Mouse (Mus musculus): Measurements from ENCODE around the gene Efemp2. TPM values are rescaled to one million over a fixed set of nuclear protein-coding genes. Genes with fewer than 3 reads are reported as not detected.

The Efemp2 gene
- polyA plus RNA-seq, 1 experiment from 2014 or later = 99.7 TPM

DNA sequence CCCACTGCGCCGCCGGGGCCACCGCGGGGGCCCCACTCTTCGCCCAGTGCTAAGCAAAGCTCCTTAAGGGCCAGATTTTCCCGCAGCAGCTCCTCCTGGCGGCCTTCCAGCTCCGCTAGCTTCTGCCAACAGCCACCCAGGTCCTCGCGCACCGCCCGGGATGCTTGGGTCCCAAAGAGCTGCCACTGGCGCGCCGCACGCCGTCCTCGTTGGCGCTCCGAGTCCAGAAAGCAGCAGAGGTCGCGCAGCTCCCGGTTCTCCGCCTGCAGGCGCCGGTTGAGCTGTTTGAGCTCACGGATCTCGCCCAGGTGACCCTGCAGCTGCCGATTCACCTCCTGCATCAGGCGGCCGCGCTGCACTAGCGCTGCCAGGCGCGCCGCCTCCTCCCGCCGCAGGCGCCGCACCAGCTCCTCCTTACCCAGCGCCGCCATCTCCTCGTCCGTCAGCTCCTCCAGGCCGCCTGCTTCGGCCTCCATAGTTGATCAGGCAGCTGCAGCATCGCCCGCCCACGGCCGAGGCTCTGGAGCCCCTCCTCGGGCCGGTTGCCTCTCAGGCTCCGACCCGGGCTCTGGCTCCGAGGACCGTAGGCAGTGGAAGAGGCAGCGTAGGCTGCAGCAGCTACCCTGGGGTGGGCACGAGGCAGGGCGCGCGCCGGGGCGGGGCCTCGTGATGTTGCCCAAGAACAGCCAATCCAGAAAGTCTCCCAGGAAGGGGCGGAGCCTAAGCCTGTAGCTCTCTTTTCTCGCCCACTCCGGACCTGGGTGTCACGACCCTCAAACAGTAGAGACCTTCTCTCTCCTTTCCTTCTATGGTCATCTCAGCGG lies 16.6 kb upstream of the Efemp2 start:
- peaks cover 37% of the 10 kb centered on the region for H3K36me3 ChIP-seq
- peak overlapping the region; percentile 79 for H3K4me3 ChIP-seq
- H3K4me1 ChIP-seq = peaks cover 52% of the 10 kb centered on the region
- H3K27ac ChIP-seq = peak overlapping the region; percentile 95
- no peaks in the 10 kb centered on the region for H3K9me3 ChIP-seq (replicated peaks)
- under 1% methylated on average over 70 of the region's 70 CpGs for WGBS
- H3K27me3 ChIP-seq (ENCODE audit: low read depth, poor library complexity, severe bottlenecking) = peaks cover 11% of the 10 kb centered on the region
- DNase-seq (ENCODE audit: low spot score) = peak; percentile 95

GRCm38 (mm10) chr19:5457746-5458442 lies 15.9 kb upstream of the Efemp2 start, which contains the start of gene Ccdc85b:
Ccdc85b (minus strand) TSS chr19:5457894.
- no peak for DNase-seq (ENCODE audit: low spot score)
- peaks cover 52% of the 10 kb centered on the region for H3K4me1 ChIP-seq
- peak within 1 kb of the TSS; percentile 79 for H3K4me3 ChIP-seq
- H3K27me3 ChIP-seq (ENCODE audit: low read depth, poor library complexity, severe bottlenecking) = peaks cover 11% of the 10 kb centered on the region
- H3K27ac ChIP-seq = peak within 1 kb of the TSS; percentile 95
- peaks cover 42% of the 10 kb centered on the region for H3K36me3 ChIP-seq
- H3K9me3 ChIP-seq (replicated peaks) = no peaks in the 10 kb centered on the region
- 18% methylated on average over 14 of the region's 14 CpGs for WGBS

- Histone ChIP-seq H3K4me3 (no peak overlapping the region), H3K27me3 (ENCODE audit: low read depth, poor library complexity, severe bottlenecking) (peaks cover 11% of the 10 kb centered on the region), H3K4me1 (peaks cover 56% of the 10 kb centered on the region), H3K27ac (no peak overlapping the region), H3K9me3 (replicated peaks) (no peaks in the 10 kb centered on the region), H3K36me3 (peaks cover 44% of the 10 kb centered on the region)
- 72% methylated on average over 7 of the region's 7 CpGs for WGBS
- DNase-seq (ENCODE audit: low spot score) = no peak
Measured at GRCm38 (mm10) chr19:5459019-5459418, 14.7 kb upstream of the Efemp2 start.

DNA sequence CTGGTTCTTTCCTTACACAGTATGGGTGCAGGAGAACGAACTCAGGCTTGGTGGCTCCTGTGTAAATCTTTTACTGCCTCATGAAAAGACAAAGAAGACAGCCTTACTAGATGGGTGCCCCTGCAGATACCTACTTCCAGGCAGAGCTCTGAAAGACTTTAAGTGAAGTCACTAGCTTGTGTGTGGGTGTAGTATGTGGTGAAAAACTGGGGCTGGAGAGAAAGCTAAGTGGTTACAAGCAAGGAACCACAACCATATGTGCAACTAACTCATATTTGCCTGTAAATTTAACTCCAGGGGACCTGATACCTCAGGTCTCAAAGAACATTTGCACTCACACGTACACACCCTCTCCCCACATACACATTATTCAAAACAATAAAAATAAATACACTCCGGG lies 13.9 kb upstream of the Efemp2 start:
- Histone ChIP-seq H3K27ac (peak overlapping the region; percentile 89), H3K4me3 (peak overlapping the region; percentile 85), H3K36me3 (peaks cover 44% of the 10 kb centered on the region), H3K9me3 (replicated peaks) (no peaks in the 10 kb centered on the region), H3K4me1 (peaks cover 58% of the 10 kb centered on the region), H3K27me3 (ENCODE audit: low read depth, poor library complexity, severe bottlenecking) (peaks cover 11% of the 10 kb centered on the region)
- WGBS = 27% methylated on average over 3 of the region's 3 CpGs
- no peak for DNase-seq (ENCODE audit: low spot score)

DNA sequence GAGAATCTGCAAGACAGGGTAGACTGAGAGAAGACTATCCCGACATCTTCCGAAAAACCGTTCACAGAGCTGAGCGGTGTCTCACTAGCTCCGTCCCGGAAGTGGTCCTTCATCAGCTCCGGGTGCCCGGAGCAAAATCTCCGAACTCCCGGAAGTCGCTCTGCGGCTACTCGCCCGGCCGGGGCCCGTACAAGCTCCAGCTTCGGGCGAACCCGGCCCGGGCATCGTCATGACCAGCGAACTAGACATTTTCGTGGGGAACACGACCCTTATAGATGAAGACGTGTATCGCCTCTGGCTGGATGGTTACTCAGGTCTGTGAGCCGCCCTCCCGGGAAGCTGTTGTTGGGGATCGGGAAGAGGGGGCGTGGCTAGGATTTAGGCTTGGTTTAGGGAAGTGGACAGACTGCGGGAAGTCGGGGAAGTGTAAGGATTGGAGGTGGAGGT lies 13.3 kb upstream of the Efemp2 start, which contains the start of gene Fibp:
Gene Fibp (plus strand): TSS at position 151 of the 447 bp plus-strand sequence.
- Histone ChIP-seq H3K4me1 (peaks cover 53% of the 10 kb centered on the region), H3K4me3 (peak within 1 kb of the TSS; percentile 85), H3K27me3 (ENCODE audit: low read depth, poor library complexity, severe bottlenecking) (peaks cover 11% of the 10 kb centered on the region), H3K36me3 (peaks cover 44% of the 10 kb centered on the region), H3K27ac (peak within 1 kb of the TSS; percentile 89), H3K9me3 (replicated peaks) (no peaks in the 10 kb centered on the region)
- under 1% methylated on average over 32 of the region's 32 CpGs for WGBS
- peak; percentile 97 for DNase-seq (ENCODE audit: low spot score)

GRCm38 (mm10) chr19:5461411-5461810 lies 12.3 kb upstream of the Efemp2 start:
- WGBS = 91% methylated on average over 6 of the region's 6 CpGs
- no peaks in the 10 kb centered on the region for H3K9me3 ChIP-seq (replicated peaks)
- H3K4me1 ChIP-seq = peaks cover 43% of the 10 kb centered on the region
- peaks cover 11% of the 10 kb centered on the region for H3K27me3 ChIP-seq (ENCODE audit: low read depth, poor library complexity, severe bottlenecking)
- no peak overlapping the region for H3K27ac ChIP-seq
- peak overlapping the region; percentile 85 for H3K4me3 ChIP-seq
- H3K36me3 ChIP-seq = peaks cover 50% of the 10 kb centered on the region
- DNase-seq (ENCODE audit: low spot score) = no peak

- H3K4me3 ChIP-seq = peak overlapping the region; percentile 35; the same call in 1 of the 2 replicates
- peaks cover 25% of the 10 kb centered on the region for H3K4me1 ChIP-seq
- peaks cover 68% of the 10 kb centered on the region for H3K36me3 ChIP-seq
- peaks cover 11% of the 10 kb centered on the region for H3K27me3 ChIP-seq (ENCODE audit: low read depth, poor library complexity, severe bottlenecking)
- H3K27ac ChIP-seq = no peak overlapping the region
- no peak for DNase-seq (ENCODE audit: low spot score)
- WGBS = 89% methylated on average over 9 of the region's 9 CpGs
- H3K9me3 ChIP-seq (replicated peaks) = no peaks in the 10 kb centered on the region
Measured at GRCm38 (mm10) chr19:5463212-5463611, 10.5 kb upstream of the Efemp2 start.

GRCm38 (mm10) chr19:5463791-5464562 lies 9.8 kb upstream of the Efemp2 start:
- H3K4me1 ChIP-seq = peaks cover 25% of the 10 kb centered on the region
- H3K36me3 ChIP-seq = peaks cover 70% of the 10 kb centered on the region
- peak; percentile 84 for DNase-seq (ENCODE audit: low spot score)
- peak overlapping the region; percentile 87 for H3K27ac ChIP-seq
- H3K4me3 ChIP-seq = peak overlapping the region; percentile 35
- WGBS = 64% methylated on average over 15 of the region's 15 CpGs
- H3K9me3 ChIP-seq (replicated peaks) = no peaks in the 10 kb centered on the region
- peaks cover 5% of the 10 kb centered on the region for H3K27me3 ChIP-seq (ENCODE audit: low read depth, poor library complexity, severe bottlenecking)

- no peak for DNase-seq (ENCODE audit: low spot score)
- H3K27me3 ChIP-seq (ENCODE audit: low read depth, poor library complexity, severe bottlenecking) = no peaks in the 10 kb centered on the region
- H3K4me3 ChIP-seq = no peak overlapping the region
- H3K9me3 ChIP-seq (replicated peaks) = no peaks in the 10 kb centered on the region
- H3K4me1 ChIP-seq = peaks cover 23% of the 10 kb centered on the region
- H3K27ac ChIP-seq = no peak overlapping the region
- peaks cover 70% of the 10 kb centered on the region for H3K36me3 ChIP-seq
- 94% methylated on average over 8 of the region's 8 CpGs for WGBS
Measured at GRCm38 (mm10) chr19:5465037-5465436, 8.7 kb upstream of the Efemp2 start.

DNA sequence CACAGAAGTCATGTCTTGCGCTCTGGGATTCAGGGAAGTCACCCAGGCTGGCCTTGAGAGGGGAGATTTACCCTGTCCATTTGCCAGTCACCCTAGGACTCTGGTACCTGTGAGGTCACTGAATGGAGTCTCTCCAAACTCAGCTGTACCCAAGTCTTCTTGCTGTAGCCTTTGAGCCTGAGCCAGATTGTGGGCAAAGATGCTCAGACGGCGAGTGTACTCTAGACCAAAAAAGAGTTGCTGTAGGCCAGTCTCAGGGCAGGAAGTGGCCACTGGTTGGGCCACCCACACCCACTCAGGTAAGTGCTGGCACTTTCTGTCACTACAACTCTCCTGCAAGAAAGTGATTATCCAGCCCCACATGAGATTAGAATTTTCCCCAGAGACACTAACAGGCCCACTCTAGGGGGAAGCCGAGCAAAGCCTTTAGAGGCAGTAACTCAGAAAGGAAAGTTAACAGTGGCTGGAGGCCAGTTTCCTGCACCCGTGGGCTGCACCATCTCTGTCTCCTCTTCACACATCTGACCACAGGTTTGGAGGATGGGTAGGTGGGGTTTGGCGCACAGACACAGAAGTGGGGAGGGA lies 6.7 kb upstream of the Efemp2 start:
- DNase-seq (ENCODE audit: low spot score) = no peak
- Histone ChIP-seq H3K4me1 (peaks cover 9% of the 10 kb centered on the region), H3K27ac (no peak overlapping the region), H3K4me3 (no peak overlapping the region), H3K27me3 (ENCODE audit: low read depth, poor library complexity, severe bottlenecking) (no peaks in the 10 kb centered on the region), H3K36me3 (peaks cover 64% of the 10 kb centered on the region), H3K9me3 (replicated peaks) (no peaks in the 10 kb centered on the region)
- 95% methylated on average over 6 of the region's 6 CpGs for WGBS

DNA sequence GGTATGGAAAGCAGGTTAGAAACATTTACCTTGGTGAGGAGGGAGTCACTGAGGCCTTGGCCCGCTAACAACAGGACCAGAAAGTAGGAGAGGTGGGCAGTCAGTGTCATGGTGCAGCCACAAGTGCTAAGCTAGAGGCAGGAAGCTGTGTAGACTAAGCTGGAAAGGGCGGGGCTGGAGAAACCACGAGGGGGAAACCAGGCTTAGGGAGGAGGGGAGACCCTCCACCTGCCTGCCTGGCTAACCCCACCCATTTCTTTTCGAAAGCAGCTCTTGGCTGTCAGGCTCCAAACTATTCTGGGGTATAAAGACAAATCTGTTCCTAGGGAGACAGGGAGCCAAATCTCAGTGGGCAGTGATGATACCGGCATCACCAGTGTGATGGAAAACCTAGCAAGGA lies 5.4 kb upstream of the Efemp2 start, which contains the start of gene Ctsw:
Gene Ctsw (minus strand): TSS at position 134 of the 400 bp plus-strand sequence.
- peaks cover 50% of the 10 kb centered on the region for H3K36me3 ChIP-seq
- no peak for DNase-seq (ENCODE audit: low spot score)
- peaks cover 13% of the 10 kb centered on the region for H3K4me1 ChIP-seq
- H3K27me3 ChIP-seq (ENCODE audit: low read depth, poor library complexity, severe bottlenecking) = no peaks in the 10 kb centered on the region
- no peak within 1 kb of the TSS for H3K27ac ChIP-seq
- H3K4me3 ChIP-seq = no peak within 1 kb of the TSS
- H3K9me3 ChIP-seq (replicated peaks) = no peaks in the 10 kb centered on the region
- WGBS = 60% methylated on average over 5 of the region's 5 CpGs

- 64% methylated on average over 5 of the region's 5 CpGs for WGBS
- Histone ChIP-seq H3K9me3 (replicated peaks) (no peaks in the 10 kb centered on the region), H3K4me3 (no peak overlapping the region), H3K4me1 (peaks cover 35% of the 10 kb centered on the region), H3K27ac (no peak overlapping the region), H3K36me3 (peaks cover 29% of the 10 kb centered on the region), H3K27me3 (ENCODE audit: low read depth, poor library complexity, severe bottlenecking) (no peaks in the 10 kb centered on the region)
- no peak for DNase-seq (ENCODE audit: low spot score)
Measured at GRCm38 (mm10) chr19:5471846-5472245, 1.9 kb upstream of the Efemp2 start.

All from limb, embryonic 10.5 days (tissue).